Mouse (Mus musculus) myocyte (in vitro differentiated cells): ENCODE results near the gene Phactr2. TPM values are rescaled to one million over a fixed set of nuclear protein-coding genes. Genes with fewer than 3 reads are reported as not detected.
"Not testable (repeated sequence)": the region's sequence is repeated elsewhere in the genome, so short reads cannot be mapped to it uniquely, and the experiment has no call there.

Source experiments
- H3K27me3 ChIP-seq: one replicate; pipeline ENCODE4 v1.6.1; 2011; ENCODE audit not compliant: control insufficient read depth, insufficient read depth, insufficient read length
- H3K36me3 ChIP-seq: one replicate; pipeline ENCODE4 v1.6.1; 2011; ENCODE audit not compliant: control insufficient read depth, insufficient read depth
- H3K4me2 ChIP-seq: one replicate; pipeline ENCODE4 v1.6.1; 2011; ENCODE audit warnings: low read depth, control low read depth
- H3K4me3 ChIP-seq: one replicate; pipeline ENCODE4 v1.5.1; 2011; ENCODE audit warnings: mild to moderate bottlenecking, control low read depth, moderate library complexity
- H3K79me2 ChIP-seq: one replicate; pipeline ENCODE4 v1.6.1; 2011; ENCODE audit not compliant: control insufficient read depth, insufficient read depth
- H3ac ChIP-seq: one replicate; pipeline ENCODE4 v1.6.1; 2011; ENCODE audit not compliant: control insufficient read depth, insufficient read length
- CEBPB ChIP-seq: IDR thresholded peaks from 2 replicates; pipeline ENCODE4 v1.6.1; 2011; ENCODE audit warnings: mild to moderate bottlenecking, moderate library complexity; ENCODE audit not compliant: poor library complexity, insufficient read depth, severe bottlenecking
- E2F4 ChIP-seq: IDR thresholded peaks from one replicate; pipeline ENCODE4 v1.6.1; 2011; ENCODE audit warnings: mild to moderate bottlenecking, control low read depth, moderate library complexity; ENCODE audit not compliant: insufficient read depth
- MAX ChIP-seq: IDR thresholded peaks from one replicate; pipeline ENCODE4 v1.6.1; 2011; ENCODE audit warnings: low read depth, mild to moderate bottlenecking, control low read depth
- MYOD1 ChIP-seq, 3 experiments: IDR thresholded peaks; one replicate each; pipeline ENCODE4 v1.6.1; 2011; ENCODE audit warnings: control low read depth in 2 of 3, low read depth in 2 of 3, mild to moderate bottlenecking in 2 of 3, moderate library complexity in 1 of 3; ENCODE audit not compliant: insufficient read length in 2 of 3, control insufficient read depth in 1 of 3
- MYOG ChIP-seq, 3 experiments: IDR thresholded peaks; one replicate each; pipeline ENCODE4 v1.6.1; 2011; ENCODE audit warnings: control low read depth in 2 of 3, low read depth in 2 of 3, mild to moderate bottlenecking in 2 of 3; ENCODE audit not compliant: insufficient read length in 2 of 3, control insufficient read depth in 1 of 3, insufficient read depth in 1 of 3
- POLR2A ChIP-seq: IDR thresholded peaks from one replicate; pipeline ENCODE4 v1.6.1; 2011; ENCODE audit warnings: low read depth, mild to moderate bottlenecking, control low read depth, moderate library complexity; ENCODE audit not compliant: insufficient read length
- POLR2AphosphoS2 ChIP-seq: IDR thresholded peaks from one replicate; pipeline ENCODE4 v1.6.1; 2011; ENCODE audit warnings: low read depth, control low read depth; ENCODE audit not compliant: insufficient read length
- REST ChIP-seq: IDR thresholded peaks from one replicate; pipeline ENCODE4 v1.6.1; 2011; ENCODE audit warnings: mild to moderate bottlenecking, control low read depth, moderate library complexity; ENCODE audit not compliant: insufficient read depth, insufficient read length
- SRF ChIP-seq: IDR thresholded peaks from one replicate; pipeline ENCODE4 v1.6.1; 2011; ENCODE audit warnings: low read depth; ENCODE audit not compliant: control insufficient read depth, insufficient read length
- TCF12 ChIP-seq: IDR thresholded peaks from one replicate; pipeline ENCODE4 v1.6.1; 2011; ENCODE audit warnings: mild to moderate bottlenecking, control low read depth; ENCODE audit not compliant: poor library complexity, insufficient read depth, severe bottlenecking
- TCF3 ChIP-seq: IDR thresholded peaks from one replicate; pipeline ENCODE4 v1.6.1; 2011; ENCODE audit warnings: low read depth, control low read depth; ENCODE audit not compliant: insufficient read length
- USF1 ChIP-seq: IDR thresholded peaks from one replicate; pipeline ENCODE4 v1.6.1; 2011; ENCODE audit warnings: low read depth, mild to moderate bottlenecking, control low read depth, moderate library complexity
- polyA plus RNA-seq: library from polyadenylated mRNA; unstranded; fragments of >200 nt; fragmentation: generic; extraction: Trizol; gene quantifications from one replicate; pipeline ENCODE4 v1.2.1, GENCODE M21; 2012; ENCODE audit warnings: missing spikeins

The Phactr2 gene
- polyA plus RNA-seq, 1 experiment, result not detected

GRCm38 (mm10) chr10:13466925-13467324 is 7.3 kb downstream of the Phactr2 start:
- no peak overlapping the region for H3K4me2 ChIP-seq
- no peaks in the 10 kb centered on the region for H3K36me3 ChIP-seq
- H3K4me3 ChIP-seq, result no peak overlapping the region
- H3ac ChIP-seq, result no peak overlapping the region
- TF ChIP-seq TCF3 (no peak), POLR2A (no peak), SRF (no peak), MYOD1 (IDR thresholded peaks at IDR 0.05; ENCODE audit: control insufficient read depth in 1 of 3, insufficient read length in 2 of 3, low read depth in 2 of 3) (no peak), REST (no peak), USF1 (no peak), TCF12 (no peak), MAX (no peak), E2F4 (no peak)
- H3K27me3 ChIP-seq, result no peaks in the 10 kb centered on the region
- H3K79me2 ChIP-seq, result no peaks in the 10 kb centered on the region

GRCm38 (mm10) chr10:13464295-13464694 is 9.9 kb downstream of the Phactr2 start:
- not testable (repeated sequence) for H3ac ChIP-seq, H3K4me2 ChIP-seq, H3K27me3 ChIP-seq, H3K4me3 ChIP-seq, H3K79me2 ChIP-seq, H3K36me3 ChIP-seq

- Histone ChIP-seq H3K4me2 (no peak overlapping the region), H3K79me2 (no peaks in the 10 kb centered on the region), H3K27me3 (no peaks in the 10 kb centered on the region), H3K4me3 (no peak overlapping the region), H3ac (no peak overlapping the region), H3K36me3 (no peaks in the 10 kb centered on the region)
- no peak for TF ChIP-seq SRF
- TF ChIP-seq USF1, result no peak
- no peak for TF ChIP-seq TCF3
- TF ChIP-seq MYOD1 (IDR thresholded peaks at IDR 0.05; ENCODE audit: control insufficient read depth in 1 of 3, insufficient read length in 2 of 3, low read depth in 2 of 3), result no peak
- TF ChIP-seq POLR2AphosphoS2, result no peak
- TF ChIP-seq MAX, result no peak
- TF ChIP-seq TCF12, result no peak
- no peak for TF ChIP-seq MYOG (IDR thresholded peaks at IDR 0.05; ENCODE audit: control insufficient read depth in 1 of 3, insufficient read depth in 1 of 3, insufficient read length in 2 of 3, low read depth in 2 of 3)
- TF ChIP-seq CEBPB, result no peak
- no peak for TF ChIP-seq E2F4
- no peak for TF ChIP-seq REST
- no peak for TF ChIP-seq POLR2A
These were observed 20.8 kb downstream of the Phactr2 start for GRCm38 (mm10) chr10:13453200-13453990.

DNA sequence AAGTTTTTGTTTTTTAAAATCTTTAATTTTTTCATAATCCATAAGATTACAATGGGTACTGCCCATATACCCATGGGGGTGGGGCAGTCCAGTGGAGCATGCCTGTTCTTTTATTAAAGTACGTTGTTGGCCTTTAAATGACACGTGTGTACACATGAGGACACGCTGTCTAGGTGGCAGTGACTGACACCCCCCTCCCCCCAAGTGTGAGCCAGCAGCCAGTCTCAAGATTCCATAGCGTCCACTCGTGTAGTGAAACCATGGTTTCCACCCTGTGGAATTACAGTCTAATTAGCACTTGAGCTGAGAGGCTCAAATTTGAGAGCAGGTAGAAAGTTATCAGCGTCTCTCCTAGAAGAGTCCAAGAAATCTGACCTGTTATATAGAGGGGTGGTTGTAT is 22.6 kb downstream of the Phactr2 start:
- Histone ChIP-seq H3K4me2 (no peak overlapping the region), H3K27me3 (no peaks in the 10 kb centered on the region), H3ac (no peak overlapping the region), H3K4me3 (no peak overlapping the region), H3K36me3 (no peaks in the 10 kb centered on the region), H3K79me2 (no peaks in the 10 kb centered on the region)
- no peak for TF ChIP-seq MYOD1 (IDR thresholded peaks at IDR 0.05; ENCODE audit: control insufficient read depth in 1 of 3, insufficient read length in 2 of 3, low read depth in 2 of 3)
- TF ChIP-seq MYOG (IDR thresholded peaks at IDR 0.05; ENCODE audit: control insufficient read depth in 1 of 3, insufficient read depth in 1 of 3, insufficient read length in 2 of 3, low read depth in 2 of 3), result no peak
- no peak for TF ChIP-seq CEBPB
- TF ChIP-seq TCF12, result no peak
- no peak for TF ChIP-seq REST
- no peak for TF ChIP-seq POLR2A
- no peak for TF ChIP-seq SRF
- TF ChIP-seq TCF3, result no peak
- TF ChIP-seq E2F4, result no peak
- TF ChIP-seq MAX, result no peak
- no peak for TF ChIP-seq POLR2AphosphoS2
- no peak for TF ChIP-seq USF1

GRCm38 (mm10) chr10:13448283-13449045 is 25.7 kb downstream of the Phactr2 start:
- Histone ChIP-seq H3K79me2 (no peaks in the 10 kb centered on the region), H3ac (no peak overlapping the region), H3K36me3 (no peaks in the 10 kb centered on the region), H3K27me3 (no peaks in the 10 kb centered on the region), H3K4me2 (no peak overlapping the region), H3K4me3 (no peak overlapping the region)
- TF ChIP-seq E2F4 (no peak), MYOD1 (IDR thresholded peaks at IDR 0.05; ENCODE audit: control insufficient read depth in 1 of 3, insufficient read length in 2 of 3, low read depth in 2 of 3) (no peak), TCF12 (no peak), USF1 (no peak), TCF3 (no peak), MAX (no peak), POLR2AphosphoS2 (no peak), REST (no peak), MYOG (IDR thresholded peaks at IDR 0.05; ENCODE audit: control insufficient read depth in 1 of 3, insufficient read depth in 1 of 3, insufficient read length in 2 of 3, low read depth in 2 of 3) (no peak), POLR2A (no peak), SRF (no peak), CEBPB (no peak)
